Mouse (Mus musculus) thymus, adult 2 months (tissue): ENCODE measurements around the gene Lhb. TPM values are rescaled to one million over a fixed set of nuclear protein-coding genes. Genes with fewer than 3 reads are reported as not detected.
A peak's percentile ranks its signal among the peaks of the same experiment; 100 is the strongest.

ENCODE experiments used
- DNase-seq: peaks from one replicate; pipeline ENCODE4 v3.0.0; 2021
- H3K27ac ChIP-seq: fragments of 200-500 bp; 2 replicates; pipeline ENCODE4 v1.5.1; 2012; ENCODE audit warnings: low read length, control low read depth; ENCODE audit not compliant: control insufficient read depth, insufficient read depth
- H3K27me3 ChIP-seq: fragments of 200-500 bp; 2 replicates; pipeline ENCODE4 v1.6.1; 2012; ENCODE audit warnings: mild to moderate bottlenecking, low read length, moderate library complexity, mixed read lengths; ENCODE audit not compliant: control insufficient read depth, insufficient read depth
- H3K36me3 ChIP-seq: fragments of 200-500 bp; 2 replicates; pipeline ENCODE4 v1.6.1; 2012; ENCODE audit warnings: mild to moderate bottlenecking, low read length, moderate library complexity; ENCODE audit not compliant: control insufficient read depth, insufficient read depth
- H3K4me1 ChIP-seq: fragments of 200-500 bp; replicated peaks from 2 replicates; pipeline ENCODE4 v1.6.1; 2012; ENCODE audit warnings: low read length; ENCODE audit not compliant: control insufficient read depth, insufficient read depth
- H3K4me3 ChIP-seq: fragments of 200-500 bp; 2 replicates; pipeline ENCODE4 v1.5.1; 2012; ENCODE audit warnings: mild to moderate bottlenecking, low read length, control low read depth, moderate library complexity; ENCODE audit not compliant: control insufficient read depth, insufficient read depth
- CTCF ChIP-seq: fragments of 200-500 bp; IDR thresholded peaks from 2 replicates; pipeline ENCODE4 v1.5.1; 2012; ENCODE audit warnings: mild to moderate bottlenecking, control low read depth, low read length, moderate library complexity, borderline replicate concordance; ENCODE audit not compliant: control insufficient read depth, poor library complexity, insufficient read depth; ENCODE audit errors: extremely low read depth
- POLR2A ChIP-seq: fragments of 200-500 bp; IDR thresholded peaks from 2 replicates; pipeline ENCODE4 v1.6.1; 2012; ENCODE audit warnings: mild to moderate bottlenecking, low read length, control low read depth, moderate library complexity; ENCODE audit not compliant: control insufficient read depth, poor library complexity, insufficient read depth; ENCODE audit errors: extremely low read depth
- WGBS: fragments of 180-500 bp; shearing (Covaris S2); methylation state at CpG from one replicate; pipeline ENCODE4 v1.1.7; 2018; 5-methylcytosine and 5-hydroxymethylcytosine counted together
- polyA plus RNA-seq: library from polyadenylated mRNA; depleted of rRNA; stranded (reverse); fragments of >200 nt; gene quantifications from 2 replicates; pipeline ENCODE4 v1.2.3, GENCODE M21; 2012

The Lhb gene
- polyA plus RNA-seq, 1 experiment: 0.80 TPM

DNA sequence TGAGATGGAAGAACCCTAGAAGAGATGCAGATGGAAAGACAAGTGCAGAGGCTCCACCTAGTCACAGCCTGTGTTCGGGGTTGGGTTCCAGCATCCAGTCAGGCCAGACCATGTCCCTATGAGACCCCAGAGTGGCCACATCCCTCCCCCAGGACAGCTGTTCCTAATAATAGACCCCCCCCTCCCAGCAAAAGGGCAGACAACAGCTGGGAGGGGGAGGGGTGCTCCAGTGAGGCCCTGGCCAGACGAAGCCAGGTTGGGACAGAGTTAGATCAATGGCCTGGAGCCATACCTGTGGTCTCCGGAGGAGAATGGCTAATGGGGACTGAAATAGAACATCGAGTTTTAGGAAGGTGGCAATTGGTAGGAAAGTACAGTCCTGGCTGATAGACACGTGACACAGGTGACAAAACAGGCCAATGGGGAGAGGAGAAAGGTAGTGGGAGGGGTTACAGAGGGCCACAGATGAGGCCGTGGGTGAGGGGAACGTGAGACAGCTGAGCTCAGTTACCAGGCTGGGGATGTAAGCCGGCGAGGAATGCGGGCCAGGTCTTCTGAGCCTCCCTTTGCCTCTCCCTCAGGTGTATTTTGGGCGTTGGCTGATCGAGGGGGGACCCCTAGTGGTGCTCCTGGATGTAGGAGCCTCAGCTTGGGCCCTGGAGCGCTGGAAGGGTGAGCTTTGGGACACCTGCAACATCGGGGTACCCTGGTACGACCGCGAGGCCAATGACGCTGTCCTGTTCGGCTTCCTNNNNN is 17.1 kb downstream of the Lhb start, which contains the start of gene Ruvbl2:
Gene Ruvbl2, minus strand, starts transcription at position 576 of the 756 bp plus-strand sequence.
- TF ChIP-seq POLR2A: no peak
- no peak for TF ChIP-seq CTCF
- DNase-seq: no peak

DNA sequence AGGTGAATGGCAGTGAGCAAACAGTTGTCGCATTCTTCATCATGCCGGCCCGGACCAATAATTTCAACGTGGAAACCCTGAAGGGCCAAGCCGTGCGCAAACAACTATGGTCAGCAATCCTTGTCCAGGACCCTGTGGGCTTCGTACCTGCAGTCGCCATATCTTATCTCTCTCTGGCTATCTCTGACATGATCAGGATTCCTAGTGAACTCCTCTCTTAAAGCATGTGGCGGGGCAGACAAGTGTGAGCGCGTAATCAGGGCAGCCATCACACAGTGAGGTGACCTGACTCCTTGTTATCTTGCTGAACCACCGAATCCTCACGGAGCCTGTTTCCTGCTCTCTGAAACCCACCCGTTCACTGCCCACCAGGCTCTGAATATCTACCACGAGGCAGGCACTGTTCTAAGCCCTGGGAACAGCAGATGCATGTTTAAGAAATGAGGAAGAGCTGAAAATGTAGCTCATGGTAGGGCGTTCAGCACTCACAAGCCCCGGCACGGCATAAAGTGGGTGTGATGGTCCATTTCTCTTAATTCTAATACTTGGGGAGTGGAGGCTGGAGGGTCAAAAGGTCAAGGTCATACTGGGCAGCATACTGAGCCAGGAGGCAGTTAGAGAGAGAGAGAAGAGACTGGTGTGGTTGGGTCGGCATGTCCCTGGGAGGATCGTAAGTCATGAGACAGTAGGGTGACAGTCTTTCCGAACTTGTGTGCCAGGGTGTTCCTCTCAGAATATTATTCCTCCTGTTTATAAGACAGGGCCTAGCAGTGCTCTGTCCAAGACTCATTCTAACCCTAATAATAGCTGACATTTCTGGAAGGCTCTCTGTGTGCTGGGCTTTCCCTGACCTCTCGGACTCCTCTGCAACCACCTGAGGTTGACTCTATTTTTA is 23.2 kb downstream of the Lhb start:
- Histone ChIP-seq H3K27ac (no peak overlapping the region), H3K4me3 (no peak overlapping the region), H3K4me1 (no peaks in the 10 kb centered on the region; the same call in 1 of the 2 replicates), H3K27me3 (no peaks in the 10 kb centered on the region), H3K36me3 (no peaks in the 10 kb centered on the region)
- no peak for DNase-seq
- WGBS: 91% methylated on average over 22 of the region's 22 CpGs
- TF ChIP-seq POLR2A (no peak), CTCF (no peak)

More for the DNA sequence above, 17.1 kb downstream of the Lhb start, which contains the start of gene Ruvbl2:
- Histone ChIP-seq H3K4me1 (peaks cover 22% of the 10 kb centered on the region), H3K4me3 (no peak within 1 kb of the TSS), H3K36me3 (no peaks in the 10 kb centered on the region), H3K27me3 (no peaks in the 10 kb centered on the region), H3K27ac (no peak within 1 kb of the TSS)
- 76% methylated on average over 19 of the region's 19 CpGs for WGBS

DNA sequence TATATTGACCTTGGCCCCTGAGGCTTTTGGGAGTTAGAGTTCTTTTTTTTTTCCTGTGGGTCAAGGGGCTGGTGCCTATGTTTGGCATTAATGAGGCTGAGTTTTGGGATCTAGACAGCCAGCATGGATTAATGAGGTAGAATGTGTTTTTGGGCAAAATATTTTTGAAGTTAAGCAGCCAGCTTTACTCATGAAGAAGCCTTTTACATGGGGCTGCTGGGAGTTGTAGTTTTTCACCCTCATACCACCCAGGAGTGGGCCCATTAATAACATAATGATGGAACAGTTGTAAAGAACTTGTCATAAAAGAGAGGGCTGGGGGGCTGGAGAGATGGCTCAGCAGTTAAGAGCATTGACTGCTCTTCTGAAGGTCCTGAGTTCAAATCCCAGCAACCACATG is 26.0 kb downstream of the Lhb start:
- no peak for DNase-seq
- TF ChIP-seq CTCF: no peak
- no peak for TF ChIP-seq POLR2A
- Histone ChIP-seq H3K4me3 (no peak overlapping the region), H3K36me3 (no peaks in the 10 kb centered on the region), H3K4me1 (peaks cover 2% of the 10 kb centered on the region; the same call in 1 of the 2 replicates), H3K27ac (no peak overlapping the region), H3K27me3 (no peaks in the 10 kb centered on the region)

DNA sequence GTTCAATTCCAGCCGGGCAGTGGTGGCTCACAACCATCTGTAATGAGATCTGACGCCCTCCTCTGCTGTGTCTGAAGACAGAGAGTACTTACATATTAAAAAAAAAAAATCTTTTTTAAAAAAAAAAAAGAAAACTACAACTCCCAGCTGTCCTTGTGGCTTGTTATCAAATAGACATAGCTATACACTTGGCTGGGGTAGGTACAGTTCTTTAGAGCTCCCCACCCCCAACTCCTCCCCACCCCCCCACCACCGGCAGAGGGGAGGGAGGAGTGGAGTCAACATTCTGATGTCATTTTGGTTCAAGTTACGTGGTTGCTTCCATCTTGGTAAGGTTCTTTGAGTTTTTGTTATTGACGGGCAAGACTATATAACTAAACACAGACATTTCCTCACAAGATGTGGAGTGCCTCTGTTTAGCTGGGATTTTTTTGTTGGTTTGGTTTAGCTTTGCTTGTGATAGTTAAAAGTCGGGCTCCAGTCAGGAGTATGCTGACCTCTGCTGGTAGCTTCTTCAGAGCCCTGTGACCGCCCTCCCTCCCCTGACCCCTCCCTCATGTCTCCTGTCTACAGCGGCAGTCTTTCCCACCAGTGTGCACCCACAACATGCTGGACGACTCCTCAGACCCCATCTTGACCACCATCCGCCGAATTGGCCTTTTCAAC is 26.8 kb downstream of the Lhb start:
- WGBS: 57% methylated on average over 11 of the region's 11 CpGs
- no peaks in the 10 kb centered on the region for H3K27me3 ChIP-seq
- H3K36me3 ChIP-seq: no peaks in the 10 kb centered on the region
- H3K4me1 ChIP-seq: peaks cover 2% of the 10 kb centered on the region; the same call in 1 of the 2 replicates
- no peak overlapping the region for H3K4me3 ChIP-seq
- no peak for DNase-seq
- no peak for TF ChIP-seq POLR2A
- TF ChIP-seq CTCF: peak; percentile 44; the same call in 1 of the 2 replicates
- H3K27ac ChIP-seq: no peak overlapping the region

DNA sequence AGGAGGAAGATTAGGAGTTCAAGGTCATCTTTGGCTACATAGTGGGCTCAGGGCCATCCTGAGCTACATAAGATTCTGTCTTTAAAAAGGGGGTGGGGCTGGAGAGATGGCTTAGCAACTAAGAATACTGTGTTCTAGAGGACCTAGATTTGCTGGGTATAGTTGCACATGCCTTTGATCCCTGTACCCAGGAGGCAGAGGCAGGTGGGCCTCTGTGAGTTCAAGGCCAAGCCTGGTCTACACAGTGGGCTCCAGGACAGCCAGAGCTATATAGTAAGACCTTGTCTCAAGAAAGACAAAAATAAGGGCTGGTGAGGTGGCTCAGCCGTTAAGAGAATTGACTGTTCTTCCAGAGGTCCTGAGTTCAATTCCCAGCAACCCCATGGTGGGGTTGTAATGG is 29.4 kb downstream of the Lhb start:
- Histone ChIP-seq H3K36me3 (no peaks in the 10 kb centered on the region), H3K4me1 (peaks cover 2% of the 10 kb centered on the region; the same call in 1 of the 2 replicates), H3K27ac (no peak overlapping the region), H3K27me3 (no peaks in the 10 kb centered on the region), H3K4me3 (no peak overlapping the region)
- DNase-seq: no peak
- TF ChIP-seq POLR2A (no peak), CTCF (no peak)
- 100% methylated on average over 1 of the region's 1 CpGs for WGBS

DNA sequence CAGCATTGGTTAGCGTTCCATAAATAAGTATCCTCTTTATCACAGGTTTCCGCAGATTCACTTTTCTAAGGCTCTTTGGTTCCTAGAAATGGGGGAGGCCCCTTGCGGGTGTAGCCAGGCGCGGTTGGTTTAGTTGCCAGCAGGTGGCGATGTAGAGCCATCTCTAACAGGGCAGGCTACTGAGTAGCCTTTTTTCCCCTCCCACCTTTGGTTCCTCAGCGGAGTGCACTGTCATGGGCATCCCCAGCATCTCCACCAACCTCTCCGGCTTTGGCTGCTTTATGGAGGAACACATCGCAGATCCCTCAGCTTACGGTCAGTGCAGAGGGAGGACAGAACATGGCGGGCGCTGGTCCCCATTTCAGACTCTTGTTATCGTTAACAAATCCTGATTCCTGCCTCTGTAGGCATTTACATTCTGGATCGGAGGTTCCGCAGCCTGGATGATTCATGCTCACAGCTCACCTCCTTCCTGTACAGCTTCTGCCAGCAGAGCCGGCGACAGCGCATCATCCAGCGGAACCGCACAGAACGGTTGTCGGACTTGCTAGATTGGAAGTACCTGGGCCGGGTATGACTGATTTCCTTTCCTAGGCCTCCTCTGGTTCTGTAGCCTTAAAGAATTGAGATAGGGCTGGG is 30.8 kb downstream of the Lhb start:
- peaks cover 2% of the 10 kb centered on the region; the same call in 1 of the 2 replicates for H3K4me1 ChIP-seq
- no peak overlapping the region for H3K27ac ChIP-seq
- H3K27me3 ChIP-seq: no peaks in the 10 kb centered on the region
- TF ChIP-seq POLR2A (no peak), CTCF (peak; percentile 90)
- WGBS: 63% methylated on average over 23 of the region's 23 CpGs
- H3K36me3 ChIP-seq: no peaks in the 10 kb centered on the region
- no peak overlapping the region for H3K4me3 ChIP-seq
- peak; percentile 83 for DNase-seq
